ENCODE assay signal across 13 mouse cellular contexts in genomic region chr7:133117815-133118214, GRCm38 (mm10). TPM values are rescaled to one million over a fixed set of nuclear protein-coding genes. Genes with fewer than 3 reads are reported as not detected.
DNase-seq lines count a peak whose midpoint lies in the region; ATAC-seq and TF ChIP-seq lines count a peak whose summit lies in the region.
"Had no signal": no experiment of that assay in that cellular context is flagged by ENCODE, and none has a peak within 500 bp of the region (broad histone marks: within the 10 kb centered on the region; RNA-seq: fewer than 3 reads in every experiment).

No protein-coding gene starts in this region.

- H3K4me2 ChIP-seq in forebrain, embryonic 13.5 days = 0 out of 2 replicates have a peak overlapping the region, but pooled peaks have one; percentile 20
- no peak overlapping the region for H3K4me2 ChIP-seq in forebrain, postnatal 0 days (ENCODE audit: low read depth)
- no peak overlapping the region for H3K4me2 ChIP-seq in kidney, embryonic 16.5 days (replicated peaks; ENCODE audit: low read depth, low read length)
- H3K4me2 ChIP-seq in kidney, embryonic 14.5 days (replicated peaks; ENCODE audit: low read depth, low read length) = no peak overlapping the region
- peak overlapping the region; percentile 11 for H3K4me2 ChIP-seq in intestine, embryonic 16.5 days (ENCODE audit: low read depth, low read length)
- H3K4me2 ChIP-seq: embryonic facial prominence, embryonic 12.5 days had no signal

- intact Hi-C loops in left cerebral cortex, adult 2 months (cut with DNase I) = no loop called here

- no peak for DNase-seq in forebrain, postnatal 0 days
- peak; percentile 24 for DNase-seq in R1 (ENCODE audit: low read depth, low spot score)
- no peak for DNase-seq in frontal cortex, postnatal 10 days (ENCODE audit: low spot score in 2 of 2)
- no peak for DNase-seq in left cerebral cortex, adult 2 months (ENCODE audit: extremely low spot score in 1 of 2, low spot score in 2 of 2)
- DNase-seq: gastrocnemius, postnatal 25 days; kidney, postnatal 14 days; liver, postnatal 0 days; right cerebral cortex, adult 18-20 months had no signal

- H3K4me1 ChIP-seq in forebrain, embryonic 13.5 days = peaks cover 82% of the 10 kb centered on the region
- H3K4me1 ChIP-seq in forebrain, postnatal 0 days (ENCODE audit: insufficient read depth) = peaks cover 15% of the 10 kb centered on the region
- peaks cover 81% of the 10 kb centered on the region for H3K4me1 ChIP-seq in kidney, embryonic 16.5 days (ENCODE audit: insufficient read depth, low read length)
- H3K4me1 ChIP-seq in kidney, embryonic 14.5 days (ENCODE audit: control insufficient read depth, insufficient read depth, low read length) = peaks cover 74% of the 10 kb centered on the region
- H3K4me1 ChIP-seq in intestine, embryonic 16.5 days (ENCODE audit: control insufficient read depth, insufficient read depth, low read length) = peaks cover 58% of the 10 kb centered on the region

- no peak for ATAC-seq in forebrain, embryonic 13.5 days
- no peak for ATAC-seq in forebrain, postnatal 0 days
- ATAC-seq in kidney, embryonic 16.5 days (ENCODE audit: low FRiP score, low TSS enrichment) = no peak
- no peak for ATAC-seq in kidney, embryonic 14.5 days (ENCODE audit: low FRiP score, low TSS enrichment)
- no peak for ATAC-seq in intestine, embryonic 16.5 days
- ATAC-seq: liver, postnatal 0 days had no signal

- no peak overlapping the region for H3K27ac ChIP-seq in forebrain, embryonic 13.5 days
- no peak overlapping the region for H3K27ac ChIP-seq in forebrain, postnatal 0 days (ENCODE audit: low read depth, low read length)
- peak overlapping the region; percentile 32; the same call in 1 of the 2 replicates for H3K27ac ChIP-seq in kidney, embryonic 16.5 days (ENCODE audit: low read length)
- no peak overlapping the region for H3K27ac ChIP-seq in kidney, embryonic 14.5 days (ENCODE audit: low read depth, low read length)
- H3K27ac ChIP-seq in intestine, embryonic 16.5 days (ENCODE audit: low read length) = peak overlapping the region; percentile 87
- H3K27ac ChIP-seq in left cerebral cortex, adult 2 months = no peak overlapping the region
- H3K27ac ChIP-seq: embryonic facial prominence, embryonic 12.5 days had no signal

- H3K36me3 ChIP-seq in forebrain, embryonic 13.5 days (ENCODE audit: poor library complexity, severe bottlenecking) = no peaks in the 10 kb centered on the region
- no peaks in the 10 kb centered on the region for H3K36me3 ChIP-seq in forebrain, postnatal 0 days (ENCODE audit: insufficient read depth)
- H3K36me3 ChIP-seq in kidney, embryonic 16.5 days (ENCODE audit: insufficient read depth, low read length) = no peaks in the 10 kb centered on the region
- H3K36me3 ChIP-seq in kidney, embryonic 14.5 days (ENCODE audit: control insufficient read depth, insufficient read depth, low read length) = peaks cover 5% of the 10 kb centered on the region; the same call in 1 of the 2 replicates
- H3K36me3 ChIP-seq in intestine, embryonic 16.5 days (ENCODE audit: control insufficient read depth, insufficient read depth, low read length) = no peaks in the 10 kb centered on the region
- H3K36me3 ChIP-seq: embryonic facial prominence, embryonic 12.5 days had no signal

- WGBS in forebrain, embryonic 13.5 days = 0% methylated on average over 2 of the region's 2 CpGs
- WGBS in forebrain, postnatal 0 days = 13% methylated on average over 2 of the region's 2 CpGs
- WGBS in kidney, embryonic 16.5 days = 56% methylated on average over 2 of the region's 2 CpGs
- WGBS in kidney, embryonic 14.5 days = 53% methylated on average over 2 of the region's 2 CpGs
- 23% methylated on average over 2 of the region's 2 CpGs for WGBS in intestine, embryonic 16.5 days

- no peaks in the 10 kb centered on the region for H3K27me3 ChIP-seq in forebrain, embryonic 13.5 days
- H3K27me3 ChIP-seq in forebrain, postnatal 0 days (ENCODE audit: insufficient read depth, low read length) = no peaks in the 10 kb centered on the region
- H3K27me3 ChIP-seq in kidney, embryonic 16.5 days (ENCODE audit: insufficient read depth, low read length) = no peaks in the 10 kb centered on the region
- no peaks in the 10 kb centered on the region for H3K27me3 ChIP-seq in kidney, embryonic 14.5 days (ENCODE audit: control insufficient read depth, insufficient read depth, low read length)
- no peaks in the 10 kb centered on the region for H3K27me3 ChIP-seq in intestine, embryonic 16.5 days (replicated peaks; ENCODE audit: control insufficient read depth, insufficient read depth, low read length)
- H3K27me3 ChIP-seq: embryonic facial prominence, embryonic 12.5 days had no signal

- H3K9ac ChIP-seq in forebrain, embryonic 13.5 days = no peak overlapping the region
- H3K9ac ChIP-seq in forebrain, postnatal 0 days = no peak overlapping the region
- peak overlapping the region; percentile 19; the same call in 1 of the 2 replicates for H3K9ac ChIP-seq in kidney, embryonic 16.5 days (replicated peaks; ENCODE audit: low read length)
- H3K9ac ChIP-seq in kidney, embryonic 14.5 days (ENCODE audit: low read depth, low read length) = no peak overlapping the region
- H3K9ac ChIP-seq in intestine, embryonic 16.5 days (ENCODE audit: low read depth, low read length) = no peak overlapping the region
- H3K9ac ChIP-seq: embryonic facial prominence, embryonic 12.5 days; liver, postnatal 0 days had no signal

- TF ChIP-seq CTCF in forebrain, postnatal 0 days (IDR thresholded peaks at IDR 0.05; ENCODE audit: low read depth) = no peak
- no peak for TF ChIP-seq CTCF in left cerebral cortex, adult 2 months (IDR thresholded peaks at IDR 0.05)

- no peaks in the 10 kb centered on the region for H3K9me3 ChIP-seq in forebrain, embryonic 13.5 days (replicated peaks)
- H3K9me3 ChIP-seq in forebrain, postnatal 0 days (ENCODE audit: low read length) = no peaks in the 10 kb centered on the region
- no peaks in the 10 kb centered on the region for H3K9me3 ChIP-seq in kidney, embryonic 16.5 days (ENCODE audit: low read length)
- H3K9me3 ChIP-seq in kidney, embryonic 14.5 days (ENCODE audit: control insufficient read depth, low read length) = no peaks in the 10 kb centered on the region
- no peaks in the 10 kb centered on the region for H3K9me3 ChIP-seq in intestine, embryonic 16.5 days (ENCODE audit: control insufficient read depth, low read length)
- H3K9me3 ChIP-seq: embryonic facial prominence, embryonic 12.5 days had no signal

- no peak overlapping the region for H3K4me3 ChIP-seq in forebrain, embryonic 13.5 days
- no peak overlapping the region for H3K4me3 ChIP-seq in forebrain, postnatal 0 days (ENCODE audit: low read depth, low read length)
- no peak overlapping the region for H3K4me3 ChIP-seq in kidney, embryonic 16.5 days (ENCODE audit: low read length)
- H3K4me3 ChIP-seq in kidney, embryonic 14.5 days (ENCODE audit: low read length) = no peak overlapping the region
- H3K4me3 ChIP-seq in intestine, embryonic 16.5 days (ENCODE audit: low read length) = no peak overlapping the region
- no peak overlapping the region for H3K4me3 ChIP-seq in left cerebral cortex, adult 2 months
- H3K4me3 ChIP-seq: embryonic facial prominence, embryonic 12.5 days had no signal

RNA-seq across cellular contexts. Expression of gene Fgfr2, which starts 5.3 kb away (rescaled TPM):
- polyA plus RNA-seq in forebrain, embryonic 13.5 days (2015; fragmentation: Nextera tagmentation; extraction: Ambion mirVana) = 47.9 and 56.7 TPM in 2 replicates
- 36.9 and 47.6 TPM in 2 replicates for total RNA-seq in forebrain, postnatal 0 days (2014; rRNA removed)
- 13.4 and 17.1 TPM in 2 replicates for polyA plus RNA-seq in forebrain, postnatal 0 days (2015; fragmentation: Nextera tagmentation; extraction: Ambion mirVana)
- 115 and 118 TPM in 2 replicates for polyA plus RNA-seq in kidney, embryonic 16.5 days (2015; fragmentation: Nextera tagmentation; extraction: Ambion mirVana)
- 62.8 and 133 TPM in 2 replicates for polyA plus RNA-seq in kidney, embryonic 14.5 days (2014; fragmentation: Nextera tagmentation; extraction: Ambion mirVana)
- polyA plus RNA-seq in intestine, embryonic 16.5 days (2015; fragmentation: Nextera tagmentation; extraction: Ambion mirVana) = 47.3 and 47.6 TPM in 2 replicates
- 10 to 100 TPM; 47.3 to 47.4 TPM for total RNA-seq in left cerebral cortex, adult 2 months (2021)

RNA-seq across cellular contexts. Expression of gene Ctbp2, which starts 6.3 kb away (rescaled TPM):
- polyA plus RNA-seq in forebrain, embryonic 13.5 days (2015; fragmentation: Nextera tagmentation; extraction: Ambion mirVana) = 104 and 106 TPM in 2 replicates
- 63.3 and 80.3 TPM in 2 replicates for total RNA-seq in forebrain, postnatal 0 days (2014; rRNA removed)
- 32.4 and 35.2 TPM in 2 replicates for polyA plus RNA-seq in forebrain, postnatal 0 days (2015; fragmentation: Nextera tagmentation; extraction: Ambion mirVana)
- 121 and 123 TPM in 2 replicates for polyA plus RNA-seq in kidney, embryonic 16.5 days (2015; fragmentation: Nextera tagmentation; extraction: Ambion mirVana)
- polyA plus RNA-seq in kidney, embryonic 14.5 days (2014; fragmentation: Nextera tagmentation; extraction: Ambion mirVana) = 132 and 157 TPM in 2 replicates
- 78.3 and 80.2 TPM in 2 replicates for polyA plus RNA-seq in intestine, embryonic 16.5 days (2015; fragmentation: Nextera tagmentation; extraction: Ambion mirVana)
- total RNA-seq in left cerebral cortex, adult 2 months (2021) = 10 to 100 TPM; 30.1 to 30.6 TPM

Comparison
In these comparisons a context has a peak if more than half of its experiments do, and no peak if none do; other contexts are left out.
1. H3K27ac ChIP-seq: peak in kidney, embryonic 16.5 days (single experiment) and intestine, embryonic 16.5 days (single experiment); none in forebrain, embryonic 13.5 days (single experiment), forebrain, postnatal 0 days (single experiment), kidney, embryonic 14.5 days (single experiment) and left cerebral cortex, adult 2 months (single experiment).
2. H3K4me2 ChIP-seq: peak in forebrain, embryonic 13.5 days (single experiment) and intestine, embryonic 16.5 days (single experiment); none in forebrain, postnatal 0 days (single experiment), kidney, embryonic 16.5 days (single experiment) and kidney, embryonic 14.5 days (single experiment).